Mouse (Mus musculus) central nervous system, embryonic 11.5 days (tissue): ENCODE measurements around the gene Rhox2e. TPM values are rescaled to one million over a fixed set of nuclear protein-coding genes. Genes with fewer than 3 reads are reported as not detected.

ENCODE experiments used
- polyA plus RNA-seq: library from polyadenylated mRNA; depleted of rRNA; stranded (reverse); fragments of >200 nt; gene quantifications from 2 replicates; pipeline ENCODE4 v1.2.3, GENCODE M21; 2012; rRNA removed

The Rhox2e gene
- 0.16 TPM in 1 of 2 replicates, not detected in the other for polyA plus RNA-seq

DNA sequence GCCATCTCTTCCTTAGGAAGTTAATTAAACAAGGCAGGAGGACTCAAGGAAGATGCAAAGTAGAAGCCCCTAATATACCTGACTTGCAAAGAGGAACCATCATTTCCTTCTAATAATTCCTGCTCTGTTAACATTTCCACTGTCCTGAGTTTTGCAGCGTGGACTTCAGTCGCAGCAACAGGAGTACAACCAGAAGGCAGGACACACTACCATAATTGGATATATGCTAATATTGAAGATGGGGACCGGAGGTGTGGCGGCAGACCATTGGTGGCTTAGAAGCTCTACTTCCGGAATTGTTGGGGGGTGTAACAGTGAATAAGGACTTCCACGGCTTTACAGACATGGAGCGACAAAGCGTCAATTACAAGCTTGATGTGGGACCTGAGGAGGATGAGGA, at the start of gene Rhox2e:
Gene Rhox2e (plus strand): TSS at position 301 of the 400 bp plus-strand sequence.

DNA sequence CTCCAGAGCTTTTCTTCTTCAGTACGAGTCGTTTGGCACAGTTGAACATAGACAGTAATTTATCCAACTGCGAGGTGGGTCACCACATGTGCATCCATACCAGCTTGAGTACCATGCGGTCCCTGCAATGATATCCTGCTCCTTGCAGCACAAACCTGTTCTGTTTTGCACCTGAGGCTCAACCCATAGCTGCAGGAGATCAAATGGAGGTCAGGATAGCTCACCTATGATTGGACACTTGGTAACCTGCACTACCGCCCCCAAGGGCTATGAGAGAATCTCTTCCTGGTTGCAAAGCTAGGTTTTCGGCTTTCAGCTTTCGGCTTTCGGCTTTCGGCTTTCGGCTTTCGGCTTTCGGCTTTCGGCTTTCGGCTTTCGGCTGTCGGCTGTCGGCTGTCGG, 16.2 kb upstream of the Rhox2e start, which contains the start of gene Rhox4d:
Gene Rhox4d (plus strand): TSS at position 301 of the 400 bp plus-strand sequence.

DNA sequence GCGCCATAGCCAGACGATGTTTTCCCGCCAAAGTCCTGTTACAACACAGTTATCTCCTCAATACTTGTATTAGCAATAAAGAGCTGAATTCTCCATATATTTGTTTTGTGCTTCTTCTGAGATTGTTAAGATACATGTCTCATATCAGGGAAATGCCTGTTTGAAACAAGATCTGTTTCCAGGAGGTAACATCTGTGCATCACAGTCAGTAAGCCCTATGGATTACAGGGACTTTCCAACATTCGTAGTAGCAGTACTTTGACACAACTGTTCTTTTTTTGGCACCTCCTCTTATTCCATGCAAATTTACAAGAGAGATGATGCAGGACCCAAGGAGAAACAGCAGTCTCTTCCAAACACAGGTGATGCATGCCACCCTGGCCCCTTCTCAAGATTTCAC, 11.5 kb downstream of the Rhox2e start, which contains the start of gene Rhox3e:
Gene Rhox3e (plus strand): TSS at position 301 of the 400 bp plus-strand sequence.

DNA sequence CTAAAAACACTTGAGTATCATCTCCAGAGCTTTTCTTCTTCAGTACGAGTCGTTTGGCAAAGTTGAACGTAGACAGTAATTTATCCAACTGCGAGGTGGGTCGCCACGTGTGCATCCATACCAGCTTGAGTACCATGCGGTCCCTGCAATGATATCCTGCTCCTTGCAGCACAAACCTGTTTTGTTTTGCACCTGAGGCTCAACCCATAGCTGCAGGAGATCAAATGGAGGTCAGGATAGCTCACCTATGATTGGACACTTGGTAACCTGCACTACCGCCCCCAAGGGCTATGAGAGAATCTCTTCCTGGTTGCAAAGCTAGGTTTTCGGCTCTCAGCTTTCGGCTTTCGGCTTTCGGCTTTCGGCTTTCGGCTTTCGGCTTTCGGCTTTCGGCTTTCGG, 26.9 kb downstream of the Rhox2e start, which contains the start of gene Rhox4e:
Gene Rhox4e (plus strand): TSS at position 301 of the 400 bp plus-strand sequence.

DNA sequence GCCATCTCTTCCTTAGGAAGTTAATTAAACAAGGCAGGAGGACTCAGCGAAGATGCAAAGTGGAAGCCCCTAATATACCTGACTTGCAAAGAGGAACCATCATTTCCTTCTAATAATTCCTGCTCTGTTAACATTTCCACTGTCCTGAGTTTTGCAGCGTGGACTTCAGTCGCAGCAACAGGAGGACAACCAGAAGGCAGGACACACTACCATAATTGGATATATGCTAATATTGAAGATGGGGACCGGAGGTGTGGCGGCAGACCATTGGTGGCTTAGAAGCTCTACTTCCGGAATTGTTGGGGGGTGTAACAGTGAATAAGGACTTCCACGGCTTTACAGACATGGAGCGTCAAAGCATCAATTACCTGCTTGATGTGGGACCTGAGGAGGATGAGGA, 40.9 kb downstream of the Rhox2e start, which contains the start of gene Rhox2f:
Gene Rhox2f (plus strand): TSS at position 301 of the 400 bp plus-strand sequence.

DNA sequence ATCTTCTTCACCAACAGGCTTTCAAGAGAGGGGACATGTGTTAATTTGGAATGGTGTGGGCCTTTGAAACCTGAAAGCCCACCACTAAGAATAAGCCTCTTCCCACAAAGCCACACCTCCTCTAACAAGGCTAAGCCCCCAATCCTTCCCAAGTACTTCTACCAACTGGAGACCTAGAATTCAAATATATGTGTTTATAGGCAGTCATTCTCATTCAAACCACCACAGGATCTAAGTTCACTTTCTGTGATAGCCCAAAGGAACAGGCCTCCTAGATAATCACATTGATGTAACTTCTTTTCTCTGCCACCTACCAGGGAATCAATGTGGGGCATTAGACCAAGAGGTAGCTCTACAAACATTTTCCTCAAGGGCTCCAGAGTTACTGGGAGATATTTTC, 50.4 kb downstream of the Rhox2e start, which contains the start of gene Rhox3f:
Gene Rhox3f (plus strand): TSS at position 301 of the 400 bp plus-strand sequence.

Other genes with a start within 250 kb of the Rhox2e start
- not detected in 2 replicates for gene Rhox3a2, start 150.4 kb upstream of the Rhox2e start, polyA plus RNA-seq
- 0.35 and 1.6 TPM in 2 replicates for gene Rhox4a2, start 139.6 kb upstream of the Rhox2e start, polyA plus RNA-seq
- gene Rhox2b, start 118.4 kb upstream of the Rhox2e start, polyA plus RNA-seq = 0.21 and 0.82 TPM in 2 replicates
- 0.19 and 0.49 TPM in 2 replicates for gene Rhox4b, start 98.0 kb upstream of the Rhox2e start, polyA plus RNA-seq
- gene Rhox2c, start 76.8 kb upstream of the Rhox2e start, polyA plus RNA-seq = 0.66 and 1.4 TPM in 2 replicates
- 0.48 TPM in 1 of 2 replicates, not detected in the other for gene Rhox3c, start 71.9 kb upstream of the Rhox2e start, polyA plus RNA-seq
- gene Rhox4c, start 50.1 kb upstream of the Rhox2e start, polyA plus RNA-seq = not detected in 2 replicates
- gene Rhox2d, start 37.0 kb upstream of the Rhox2e start, polyA plus RNA-seq = 0.20 TPM in 1 of 2 replicates, not detected in the other
- gene Rhox4d, start 16.1 kb upstream of the Rhox2e start, polyA plus RNA-seq = 0.12 and 0.13 TPM in 2 replicates
- not detected in 2 replicates for gene Rhox3e, start 11.6 kb downstream of the Rhox2e start, polyA plus RNA-seq
- gene Rhox4e, start 27.0 kb downstream of the Rhox2e start, polyA plus RNA-seq = not detected in 2 replicates
- gene Rhox2f, start 41.0 kb downstream of the Rhox2e start, polyA plus RNA-seq = 0.15 and 0.30 TPM in 2 replicates
- gene Rhox3f, start 50.5 kb downstream of the Rhox2e start, polyA plus RNA-seq = not detected in 2 replicates
- gene Rhox4f, start 77.3 kb downstream of the Rhox2e start, polyA plus RNA-seq = not detected in 2 replicates
- gene Rhox3g, start 98.2 kb downstream of the Rhox2e start, polyA plus RNA-seq = not detected in 2 replicates
- gene Rhox2g, start 113.0 kb downstream of the Rhox2e start, polyA plus RNA-seq = not detected in 2 replicates
- gene Rhox4g, start 120.9 kb downstream of the Rhox2e start, polyA plus RNA-seq = 0.08 TPM in 1 of 2 replicates, not detected in the other
- not detected in 2 replicates for gene Rhox3h, start 138.3 kb downstream of the Rhox2e start, polyA plus RNA-seq
- not detected in 2 replicates for gene Rhox2h, start 142.8 kb downstream of the Rhox2e start, polyA plus RNA-seq